Mouse (Mus musculus) limb, embryonic 11.5 days (tissue): ENCODE measurements around the gene Scgb1b27. TPM values are rescaled to one million over a fixed set of nuclear protein-coding genes. Genes with fewer than 3 reads are reported as not detected.
"Not testable (repeated sequence)": the region's sequence is repeated elsewhere in the genome, so short reads cannot be mapped to it uniquely, and the experiment has no call there.

Experiments
- ATAC-seq: fragments of 200-750 bp; cut with Nextera tagmentation; 2 replicates; pipeline ENCODE4 v1.8.0; 2017; ENCODE audit warnings: low read depth; ENCODE audit not compliant: insufficient number of reproducible peaks, low FRiP score, low TSS enrichment
- DNase-seq: peaks from one replicate; pipeline ENCODE4 v3.0.0-alpha.2; 2015; ENCODE audit warnings: low spot score
- H3K27ac ChIP-seq: fragments of 300-500 bp; sonication (generic); replicated peaks from 2 replicates; pipeline ENCODE4 v1.5.1; 2014; ENCODE audit warnings: low read depth, mild to moderate bottlenecking, low read length
- H3K27me3 ChIP-seq: fragments of 300-500 bp; sonication (generic); 2 replicates; pipeline ENCODE4 v1.6.1; 2014; ENCODE audit warnings: mild to moderate bottlenecking, low read length, mixed read lengths; ENCODE audit not compliant: control insufficient read depth, insufficient read depth
- H3K36me3 ChIP-seq: fragments of 300-500 bp; sonication (generic); 2 replicates; pipeline ENCODE4 v1.6.1; 2014; ENCODE audit warnings: mild to moderate bottlenecking, low read length, moderate library complexity, mixed read lengths; ENCODE audit not compliant: control insufficient read depth, insufficient read depth
- H3K4me1 ChIP-seq: fragments of 300-500 bp; sonication (generic); 2 replicates; pipeline ENCODE4 v1.6.1; 2014; ENCODE audit warnings: low read length, mixed read lengths; ENCODE audit not compliant: control insufficient read depth, insufficient read depth
- H3K4me2 ChIP-seq: fragments of 300-500 bp; sonication (generic); 2 replicates; pipeline ENCODE4 v1.6.1; 2014; ENCODE audit warnings: low read depth, mild to moderate bottlenecking, moderate library complexity; ENCODE audit not compliant: severe bottlenecking
- H3K4me3 ChIP-seq: fragments of 300-500 bp; sonication (generic); 2 replicates; pipeline ENCODE4 v1.5.1; 2014; ENCODE audit warnings: low read depth, low read length
- H3K9ac ChIP-seq: fragments of 300-500 bp; sonication (generic); 2 replicates; pipeline ENCODE4 v1.6.1; 2014; ENCODE audit warnings: mild to moderate bottlenecking, low read length
- H3K9me3 ChIP-seq: fragments of 300-500 bp; sonication (generic); 2 replicates; pipeline ENCODE4 v1.6.1; 2016; ENCODE audit warnings: low read length; ENCODE audit not compliant: control insufficient read depth
- WGBS: fragments of 180-500 bp; shearing (Covaris S2); extraction: QIAGEN DNeasy Blood & Tissue Kit; methylation state at CpG from one replicate; pipeline ENCODE4 v1.1.7; 2014; 5-methylcytosine and 5-hydroxymethylcytosine counted together
- polyA plus RNA-seq: library from polyadenylated mRNA; unstranded; fragments of >200 nt; fragmentation: Nextera tagmentation; extraction: Ambion mirVana; gene quantifications from 2 replicates; pipeline ENCODE4 v1.2.1, GENCODE M21; 2014

The Scgb1b27 gene
- polyA plus RNA-seq, 1 experiment from 2014 or later: not detected

DNA sequence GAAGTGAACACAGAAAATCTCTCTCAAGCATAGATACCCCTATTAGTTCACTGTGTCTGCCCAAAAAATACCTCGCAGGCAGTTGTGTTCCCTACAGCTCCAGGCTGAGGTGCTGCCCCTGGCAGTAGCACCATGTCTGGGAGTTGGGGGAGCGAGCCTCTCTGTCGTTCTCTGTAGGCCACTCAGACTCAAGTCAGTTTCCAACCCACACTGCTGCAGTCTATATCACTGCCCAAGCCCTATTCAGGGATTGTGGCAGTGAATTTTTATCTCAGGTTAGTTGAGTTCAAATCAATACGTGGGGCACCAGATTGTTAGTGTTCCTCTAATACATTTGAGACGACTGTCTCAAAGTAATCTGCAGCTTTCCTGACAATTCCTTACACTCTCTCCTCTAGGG lies 46.8 kb downstream of the Scgb1b27 start:
- not testable (repeated sequence) for H3K4me2 ChIP-seq, H3K36me3 ChIP-seq, H3K9me3 ChIP-seq, H3K4me3 ChIP-seq, H3K4me1 ChIP-seq, H3K27ac ChIP-seq, DNase-seq, H3K27me3 ChIP-seq, ATAC-seq, H3K9ac ChIP-seq
- WGBS: 77% methylated on average over 5 of the region's 5 CpGs

Other genes starting within 250 kb of the Scgb1b27 start
- gene Scgb2b26, start 76.4 kb upstream of the Scgb1b27 start, polyA plus RNA-seq: not detected in 2 replicates
- gene Scgb2b27, start 7.5 kb upstream of the Scgb1b27 start, polyA plus RNA-seq: not detected in 2 replicates
- gene Scgb1b30, start 73.9 kb downstream of the Scgb1b27 start, polyA plus RNA-seq: not detected in 2 replicates
- gene Wtip, start 111.8 kb downstream of the Scgb1b27 start, polyA plus RNA-seq: 7.1 and 7.2 TPM in 2 replicates
- gene Uba2, start 148.1 kb downstream of the Scgb1b27 start, polyA plus RNA-seq: 280 and 284 TPM in 2 replicates
- 65.3 and 77.2 TPM in 2 replicates for gene Pdcd2l, start 175.2 kb downstream of the Scgb1b27 start, polyA plus RNA-seq
- gene Gpi1, start 208.9 kb downstream of the Scgb1b27 start, polyA plus RNA-seq: 278 and 291 TPM in 2 replicates
- not detected in 2 replicates for gene Gm6096, start 229.6 kb downstream of the Scgb1b27 start, polyA plus RNA-seq